Mouse (Mus musculus) adrenal gland, postnatal 14 days (tissue): ENCODE data around the gene Tceal5. TPM values are rescaled to one million over a fixed set of nuclear protein-coding genes. Genes with fewer than 3 reads are reported as not detected.

ENCODE experiments used
- DNase-seq: peaks from one replicate; pipeline ENCODE4 v3.0.0; 2021; ENCODE audit warnings: mixed read lengths
- microRNA-seq, 2 experiments: library from miRNA; unstranded; fragments of <30 nt; microRNA quantifications; one replicate each; pipeline ENCODE4 v1.2.0; 2021
- total RNA-seq: library from RNA; stranded (reverse); gene quantifications from 2 replicates; pipeline ENCODE4 v1.2.3, GENCODE M21; 2021

Gene Tceal5
- total RNA-seq, 1 experiment from 2014 or later = 1.7 TPM

GRCm38 (mm10) chrX:136171189-136172117 lies 32.2 kb downstream of the Tceal5 start:
- peak; percentile 78 for DNase-seq

- no peak for DNase-seq
These were observed 33.1 kb downstream of the Tceal5 start for GRCm38 (mm10) chrX:136170625-136171024.

Small RNA genes within 50 kb of the gene (microRNA-seq; reads per million reads assigned to microRNA genes)
- 0 reads per million in 2 experiments for gene Mir6383

Other genes starting within 250 kb of the Tceal5 start
- 52.8 and 58.7 TPM in 2 replicates for gene Arxes2, start 210.1 kb downstream of the Tceal5 start, total RNA-seq
- gene Arxes1, start 170.5 kb downstream of the Tceal5 start, total RNA-seq = 20.4 and 23.2 TPM in 2 replicates
- gene Bex2, start 135.6 kb downstream of the Tceal5 start, total RNA-seq = 28.4 and 33.0 TPM in 2 replicates
- not detected in 2 replicates for gene Nxf3, start 118.6 kb downstream of the Tceal5 start, total RNA-seq
- 13.8 and 14.8 TPM in 2 replicates for gene Bex4, start 64.9 kb downstream of the Tceal5 start, total RNA-seq
- 53.7 and 57.7 TPM in 2 replicates for gene Tceal8, start 31.5 kb downstream of the Tceal5 start, total RNA-seq
- gene Tceal7, start 10.9 kb upstream of the Tceal5 start, total RNA-seq = not detected in 2 replicates
- 9.5 and 11.8 TPM in 2 replicates for gene Bex1, start 11.6 kb upstream of the Tceal5 start, total RNA-seq
- gene Tceal9, start 41.2 kb upstream of the Tceal5 start, total RNA-seq = 308 and 347 TPM in 2 replicates
- gene Bex3, start 66.4 kb upstream of the Tceal5 start, total RNA-seq = 190 and 238 TPM in 2 replicates